23 mouse cellular contexts compared by ENCODE assay signal in the genomic region with DNA sequence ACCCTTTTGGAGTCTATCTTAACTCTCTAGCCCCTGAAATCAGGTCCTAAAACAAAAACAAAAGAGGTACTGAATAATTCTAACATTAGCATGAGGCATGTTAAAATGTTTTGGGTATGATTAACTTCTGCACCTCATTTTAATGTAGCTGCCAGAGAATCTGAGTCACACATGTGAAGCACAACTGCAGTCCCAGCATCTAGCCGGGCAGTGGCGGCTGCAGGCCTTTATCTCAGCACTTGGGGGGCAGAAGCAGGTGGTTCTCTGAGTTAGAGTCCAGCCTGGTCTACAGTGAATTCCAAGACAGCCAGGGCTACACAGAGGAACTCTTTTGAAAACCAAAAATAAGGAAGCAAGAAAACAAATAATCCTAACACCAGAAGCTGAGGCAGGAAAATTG. TPM values are rescaled to one million over a fixed set of nuclear protein-coding genes. Genes with fewer than 3 reads are reported as not detected.
DNase-seq lines count a peak whose midpoint lies in the region; ATAC-seq and TF ChIP-seq lines count a peak whose summit lies in the region.
"Had no signal": no experiment of that assay in that cellular context is flagged by ENCODE, and none has a peak within 500 bp of the region (broad histone marks: within the 10 kb centered on the region; RNA-seq: fewer than 3 reads in every experiment).

No protein-coding gene starts in this region.

- no peak for TF ChIP-seq CTCF in stomach, postnatal 0 days (IDR thresholded peaks at IDR 0.05; ENCODE audit: low read depth)
- no peak for TF ChIP-seq CTCF in embryonic fibroblast, embryonic 13.5 days (IDR thresholded peaks at IDR 0.05; ENCODE audit: borderline replicate concordance, insufficient read depth, low read length)

- H3K4me3 ChIP-seq in stomach, embryonic 14.5 days (ENCODE audit: low read depth, low read length), result no peak overlapping the region
- H3K4me3 ChIP-seq in stomach, postnatal 0 days (ENCODE audit: low read depth, low read length), result no peak overlapping the region
- no peak overlapping the region for H3K4me3 ChIP-seq in embryonic fibroblast, embryonic 13.5 days (ENCODE audit: insufficient read depth, low read length)
- H3K4me3 ChIP-seq: embryonic facial prominence, embryonic 15.5 days; forebrain, embryonic 15.5 days; gastrocnemius, adult 2 months; heart, embryonic 10.5 days; hindbrain, embryonic 12.5 days had no signal

- no peak for ATAC-seq in stomach, embryonic 14.5 days (ENCODE audit: insufficient number of reproducible peaks, insufficient read depth, low FRiP score, low read depth)
- no peak for ATAC-seq in stomach, postnatal 0 days (ENCODE audit: low FRiP score, low TSS enrichment)
- ATAC-seq in megakaryocyte-erythroid progenitor cell, adult 5-6 weeks (replicated peaks; ENCODE audit: low FRiP score, low TSS enrichment, poor library complexity, severe bottlenecking), result no peak
- ATAC-seq: forebrain, embryonic 15.5 days; hindbrain, embryonic 16.5 days; inflammation-experienced regulatory T-cells, adult 6 months; intestine, postnatal 0 days had no signal

- no peak overlapping the region for H3K4me2 ChIP-seq in stomach, embryonic 14.5 days (replicated peaks; ENCODE audit: low read depth, low read length)
- H3K4me2 ChIP-seq in stomach, postnatal 0 days (replicated peaks; ENCODE audit: low read depth), result no peak overlapping the region
- H3K4me2 ChIP-seq: embryonic facial prominence, embryonic 15.5 days; forebrain, embryonic 15.5 days; hindbrain, embryonic 12.5 days had no signal

- peak overlapping the region; percentile 50; the same call in 1 of the 2 replicates for H3K27ac ChIP-seq in stomach, embryonic 14.5 days (ENCODE audit: low read length)
- no peak overlapping the region for H3K27ac ChIP-seq in stomach, postnatal 0 days (replicated peaks)
- peak overlapping the region; percentile 43; the same call in 1 of the 2 replicates for H3K27ac ChIP-seq in embryonic fibroblast, embryonic 13.5 days (ENCODE audit: insufficient read depth, low read length)
- H3K27ac ChIP-seq: embryonic facial prominence, embryonic 15.5 days; forebrain, embryonic 15.5 days; gastrocnemius, adult 2 months; heart, embryonic 10.5 days; hindbrain, embryonic 12.5 days had no signal

- no peak for TF ChIP-seq POLR2A in embryonic fibroblast, embryonic 13.5 days (IDR thresholded peaks at IDR 0.05; ENCODE audit: low read depth, low read length)

- H3K27me3 ChIP-seq in stomach, embryonic 14.5 days (ENCODE audit: control insufficient read depth, insufficient read depth, low read length), result no peaks in the 10 kb centered on the region
- no peaks in the 10 kb centered on the region for H3K27me3 ChIP-seq in stomach, postnatal 0 days (ENCODE audit: control insufficient read depth, insufficient read depth, low read length)
- H3K27me3 ChIP-seq: embryonic facial prominence, embryonic 15.5 days; forebrain, embryonic 15.5 days; hindbrain, embryonic 12.5 days had no signal

- peaks cover 22% of the 10 kb centered on the region; the same call in 1 of the 2 replicates for H3K4me1 ChIP-seq in stomach, embryonic 14.5 days (ENCODE audit: control insufficient read depth, insufficient read depth, low read length)
- H3K4me1 ChIP-seq in stomach, postnatal 0 days (replicated peaks; ENCODE audit: control insufficient read depth, insufficient read depth), result no peaks in the 10 kb centered on the region
- H3K4me1 ChIP-seq in embryonic fibroblast, embryonic 13.5 days (ENCODE audit: control insufficient read depth, insufficient read depth, low read length), result peaks cover 18% of the 10 kb centered on the region
- H3K4me1 ChIP-seq: forebrain, embryonic 15.5 days; hindbrain, embryonic 12.5 days had no signal

- H3K36me3 ChIP-seq in stomach, embryonic 14.5 days (ENCODE audit: control insufficient read depth, insufficient read depth, low read length), result no peaks in the 10 kb centered on the region; the same call in 1 of the 2 replicates
- H3K36me3 ChIP-seq in stomach, postnatal 0 days (ENCODE audit: control insufficient read depth, insufficient read depth, low read length), result no peaks in the 10 kb centered on the region
- H3K36me3 ChIP-seq: embryonic facial prominence, embryonic 15.5 days; forebrain, embryonic 15.5 days; hindbrain, embryonic 12.5 days had no signal

- no peaks in the 10 kb centered on the region for H3K9me3 ChIP-seq in stomach, embryonic 14.5 days (ENCODE audit: control insufficient read depth, low read depth, low read length)
- no peaks in the 10 kb centered on the region for H3K9me3 ChIP-seq in stomach, postnatal 0 days (ENCODE audit: control insufficient read depth, low read length)
- H3K9me3 ChIP-seq: embryonic facial prominence, embryonic 15.5 days; forebrain, embryonic 15.5 days; heart, embryonic 10.5 days; hindbrain, embryonic 12.5 days had no signal

- H3K9ac ChIP-seq in stomach, embryonic 14.5 days (replicated peaks; ENCODE audit: low read depth, low read length), result no peak overlapping the region
- H3K9ac ChIP-seq in stomach, postnatal 0 days (ENCODE audit: low read length), result no peak overlapping the region
- H3K9ac ChIP-seq: embryonic facial prominence, embryonic 15.5 days; forebrain, embryonic 15.5 days; hindbrain, embryonic 12.5 days had no signal

- no peak for DNase-seq in stomach, postnatal 0 days (ENCODE audit: low spot score)
- DNase-seq in Muller cell, postnatal 12 days (ENCODE audit: inconsistent ontology term), result peak; percentile 26
- no peak for DNase-seq in thymus, postnatal 14 days
- DNase-seq: adrenal gland, postnatal 14 days; B cell, adult 2 months; cerebellum, adult 8-10 months; cerebellum, postnatal 14 days; embryo, embryonic 11 days; gastrocnemius, adult 2 months; gastrocnemius, postnatal 25 days; heart, adult 11 months; heart, postnatal 10 days; heart, postnatal 4 days had no signal

- 82% methylated on average over 2 of the region's 2 CpGs for WGBS in stomach, embryonic 14.5 days
- 42% methylated on average over 2 of the region's 2 CpGs for WGBS in stomach, postnatal 0 days

- no peak for TF ChIP-seq EP300 in stomach, postnatal 0 days (optimal IDR thresholded peaks at IDR 0.05)

RNA-seq across cellular contexts. Expression of a gene that starts 11.1 kb away (rescaled TPM):
- polyA plus RNA-seq in stomach, embryonic 14.5 days (2014; fragmentation: Nextera tagmentation; extraction: Ambion mirVana), result 38.4 and 40.1 TPM in 2 replicates
- polyA plus RNA-seq in stomach, postnatal 0 days (2015; fragmentation: Nextera tagmentation; extraction: Ambion mirVana), result 48.9 and 49.5 TPM in 2 replicates
- polyA plus RNA-seq in embryonic fibroblast, embryonic 13.5 days (2011; ENCODE audit: insufficient read length, low read depth, missing spikeins), result 132 and 150 TPM in 2 replicates
- 46.9 and 63.7 TPM in 2 replicates for total RNA-seq in megakaryocyte-erythroid progenitor cell, adult 5-6 weeks (2014; fragmentation: Nextera tagmentation)
- total RNA-seq in megakaryocyte-erythroid progenitor cell, adult 5-6 weeks (2017), result 77.1 and 105 TPM in 2 replicates
